Mouse (Mus musculus) embryonic facial prominence, embryonic 11.5 days (tissue): ENCODE measurements around the gene Pgap3. TPM values are rescaled to one million over a fixed set of nuclear protein-coding genes. Genes with fewer than 3 reads are reported as not detected.
A peak's percentile ranks its signal among the peaks of the same experiment; 100 is the strongest.

Experiments used
- ATAC-seq: fragments of 200-750 bp; cut with Nextera tagmentation; replicated peaks from 2 replicates; pipeline ENCODE4 v1.8.0; 2017; ENCODE audit warnings: low read depth; ENCODE audit not compliant: insufficient number of reproducible peaks, low FRiP score, low TSS enrichment
- DNase-seq: peaks from one replicate; pipeline ENCODE4 v3.0.0-alpha.2; 2015; ENCODE audit warnings: low spot score
- H3K27ac ChIP-seq: fragments of 300-500 bp; sonication (generic); replicated peaks from 2 replicates; pipeline ENCODE4 v1.5.1; 2014; ENCODE audit warnings: mild to moderate bottlenecking, low read depth, low read length, control low read depth
- H3K27me3 ChIP-seq: fragments of 300-500 bp; sonication (generic); 2 replicates; pipeline ENCODE4 v1.6.1; 2014; ENCODE audit warnings: mild to moderate bottlenecking, low read length, moderate library complexity, mixed read lengths; ENCODE audit not compliant: control insufficient read depth, insufficient read depth
- H3K36me3 ChIP-seq: fragments of 300-500 bp; sonication (generic); replicated peaks from 2 replicates; pipeline ENCODE4 v1.6.1; 2014; ENCODE audit warnings: low read depth, mild to moderate bottlenecking, low read length, moderate library complexity, mixed read lengths; ENCODE audit not compliant: control insufficient read depth, insufficient read depth
- H3K4me1 ChIP-seq: fragments of 300-500 bp; sonication (generic); 2 replicates; pipeline ENCODE4 v1.6.1; 2014; ENCODE audit warnings: low read length, mixed read lengths; ENCODE audit not compliant: control insufficient read depth, insufficient read depth
- H3K4me2 ChIP-seq: fragments of 300-500 bp; sonication (generic); 2 replicates; pipeline ENCODE4 v1.6.1; 2014; ENCODE audit warnings: low read depth, mild to moderate bottlenecking, control low read depth, low read length, moderate library complexity
- H3K4me3 ChIP-seq: fragments of 300-500 bp; sonication (generic); 2 replicates; pipeline ENCODE4 v1.5.1; 2014; ENCODE audit warnings: low read depth, low read length, control low read depth
- H3K9ac ChIP-seq: fragments of 300-500 bp; sonication (generic); replicated peaks from 2 replicates; pipeline ENCODE4 v1.6.1; 2014; ENCODE audit warnings: mild to moderate bottlenecking, control low read depth, low read length
- H3K9me3 ChIP-seq: fragments of 300-500 bp; sonication (generic); replicated peaks from 2 replicates; pipeline ENCODE4 v1.6.1; 2016; ENCODE audit warnings: mild to moderate bottlenecking, low read length, inconsistent platforms, mixed read lengths; ENCODE audit not compliant: control insufficient read depth
- WGBS: fragments of 180-500 bp; shearing (Covaris S2); extraction: QIAGEN DNeasy Blood & Tissue Kit; methylation state at CpG from one replicate; pipeline ENCODE4 v1.1.7; 2014; 5-methylcytosine and 5-hydroxymethylcytosine counted together
- polyA plus RNA-seq: library from polyadenylated mRNA; unstranded; fragments of >200 nt; fragmentation: Nextera tagmentation; extraction: Ambion mirVana; gene quantifications from 2 replicates; pipeline ENCODE4 v1.2.1, GENCODE M21; 2014

Pgap3 gene
- polyA plus RNA-seq, 1 experiment from 2014 or later = 6.5 TPM

GRCm38 (mm10) chr11:98392645-98393044 lies 7.6 kb downstream of the Pgap3 start:
- H3K9ac ChIP-seq = no peak overlapping the region; the same call in 1 of the 2 replicates

GRCm38 (mm10) chr11:98392034-98392433 lies 8.3 kb downstream of the Pgap3 start:
- Histone ChIP-seq H3K4me2 (no peak overlapping the region), H3K36me3 (no peaks in the 10 kb centered on the region), H3K27ac (no peak overlapping the region), H3K9me3 (no peaks in the 10 kb centered on the region), H3K4me1 (no peaks in the 10 kb centered on the region), H3K9ac (no peak overlapping the region), H3K4me3 (no peak overlapping the region), H3K27me3 (peaks cover 18% of the 10 kb centered on the region)
- ATAC-seq (no peak), DNase-seq (no peak)
- 11% methylated on average over 7 of the region's 8 CpGs for WGBS

More at GRCm38 (mm10) chr11:98392645-98393044, 7.6 kb downstream of the Pgap3 start:
- H3K27me3 ChIP-seq = peaks cover 12% of the 10 kb centered on the region
- H3K4me1 ChIP-seq = no peaks in the 10 kb centered on the region
- ATAC-seq (no peak), DNase-seq (no peak)
- H3K4me3 ChIP-seq = no peak overlapping the region
- H3K36me3 ChIP-seq = no peaks in the 10 kb centered on the region
- no peaks in the 10 kb centered on the region for H3K9me3 ChIP-seq
- H3K4me2 ChIP-seq = no peak overlapping the region
- 35% methylated on average over 3 of the region's 4 CpGs for WGBS
- no peak overlapping the region for H3K27ac ChIP-seq

DNA sequence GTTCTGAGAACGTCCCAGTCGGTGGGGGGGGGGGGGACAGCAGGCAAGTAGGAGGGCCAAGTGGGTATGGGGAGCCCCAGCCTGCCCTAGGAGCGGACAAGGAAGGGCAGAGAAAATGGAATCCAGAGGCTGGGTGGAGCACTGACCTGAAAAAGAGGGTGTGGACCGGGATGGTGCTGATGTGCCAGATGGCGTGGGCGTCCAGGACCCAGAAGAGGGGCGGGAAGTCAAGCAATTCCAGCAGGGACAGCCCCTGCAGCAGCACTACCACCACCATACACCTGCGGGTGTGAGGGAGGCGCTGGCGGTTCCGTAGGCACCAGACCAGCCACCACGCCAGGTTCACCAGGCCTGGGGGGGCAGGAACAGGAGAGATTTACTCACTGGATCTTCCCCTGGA lies 10.1 kb downstream of the Pgap3 start:
- no peak for DNase-seq

DNA sequence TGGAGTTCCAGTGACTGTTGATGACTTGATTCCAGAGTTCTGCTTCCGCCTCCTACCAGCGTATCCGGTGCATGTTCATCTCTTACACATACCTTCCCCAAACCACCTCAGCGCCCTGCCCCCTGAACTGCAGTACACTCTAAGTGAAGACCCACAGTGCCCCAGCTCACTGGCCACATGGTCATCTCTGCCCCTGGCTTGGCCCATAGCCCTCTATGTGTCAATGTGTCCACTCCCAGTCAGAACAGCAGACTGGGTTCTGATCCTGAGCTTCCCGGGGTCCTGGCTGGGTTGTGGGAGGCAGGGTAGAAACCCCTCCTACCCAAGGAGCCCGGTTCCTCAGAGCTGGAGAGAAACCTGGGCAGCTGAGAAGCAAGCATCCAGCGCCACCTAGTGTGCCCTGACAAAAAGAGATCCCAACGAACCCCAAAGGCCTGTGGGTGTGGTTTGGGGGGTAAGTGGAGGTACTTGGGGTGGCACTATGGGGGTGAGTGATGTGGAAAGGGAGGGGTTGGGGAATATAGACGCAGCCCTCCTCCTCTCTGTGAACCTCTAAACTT lies 11.0 kb downstream of the Pgap3 start:
- Histone ChIP-seq H3K9me3 (no peaks in the 10 kb centered on the region), H3K4me3 (no peak overlapping the region), H3K36me3 (no peaks in the 10 kb centered on the region), H3K4me2 (no peak overlapping the region), H3K27ac (no peak overlapping the region), H3K9ac (no peak overlapping the region; the same call in 1 of the 2 replicates), H3K27me3 (peaks cover 32% of the 10 kb centered on the region), H3K4me1 (no peaks in the 10 kb centered on the region; the same call in 1 of the 2 replicates)
- ATAC-seq = no peak
- 19% methylated on average over 9 of the region's 9 CpGs for WGBS
- DNase-seq = peak; percentile 67

More for the DNA sequence above, 10.1 kb downstream of the Pgap3 start:
- H3K36me3 ChIP-seq = no peaks in the 10 kb centered on the region
- ATAC-seq = no peak
- no peak overlapping the region for H3K27ac ChIP-seq
- H3K9ac ChIP-seq = no peak overlapping the region
- H3K4me1 ChIP-seq = no peaks in the 10 kb centered on the region; the same call in 1 of the 2 replicates
- H3K4me2 ChIP-seq = no peak overlapping the region
- H3K9me3 ChIP-seq = no peaks in the 10 kb centered on the region
- WGBS = 74% methylated on average over 12 of the region's 12 CpGs
- peaks cover 31% of the 10 kb centered on the region for H3K27me3 ChIP-seq
- no peak overlapping the region for H3K4me3 ChIP-seq

DNA sequence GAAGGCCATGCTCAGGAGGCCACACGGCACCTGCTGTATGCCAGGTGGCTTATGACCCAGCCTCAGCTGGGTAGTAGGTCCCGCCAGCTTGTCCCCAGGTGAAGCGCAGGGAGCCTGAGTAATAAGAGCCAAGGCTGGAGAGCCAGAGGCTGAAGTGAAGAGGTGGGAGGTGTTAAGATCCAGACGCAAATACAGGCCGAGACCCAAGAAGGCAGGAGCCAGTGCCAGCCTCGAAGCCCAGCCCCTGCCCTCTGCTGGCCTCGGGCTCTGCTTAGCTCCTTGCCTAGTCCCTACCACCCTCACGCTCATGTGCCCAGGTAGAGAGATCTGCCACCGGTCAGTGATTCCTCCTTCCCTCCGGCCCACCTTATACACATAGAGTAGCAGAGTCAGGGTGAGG lies 12.0 kb downstream of the Pgap3 start:
- Histone ChIP-seq H3K9ac (no peak overlapping the region), H3K9me3 (no peaks in the 10 kb centered on the region), H3K36me3 (no peaks in the 10 kb centered on the region), H3K27me3 (peaks cover 33% of the 10 kb centered on the region), H3K27ac (no peak overlapping the region), H3K4me2 (no peak overlapping the region), H3K4me1 (no peaks in the 10 kb centered on the region; the same call in 1 of the 2 replicates), H3K4me3 (no peak overlapping the region)
- WGBS = 79% methylated on average over 10 of the region's 10 CpGs
- ATAC-seq = no peak
- DNase-seq = no peak

GRCm38 (mm10) chr11:98387056-98387577 lies 13.2 kb downstream of the Pgap3 start:
- DNase-seq (no peak), ATAC-seq (no peak)
- Histone ChIP-seq H3K4me3 (no peak overlapping the region), H3K9ac (no peak overlapping the region), H3K27me3 (peaks cover 33% of the 10 kb centered on the region), H3K9me3 (no peaks in the 10 kb centered on the region), H3K36me3 (no peaks in the 10 kb centered on the region), H3K4me1 (no peaks in the 10 kb centered on the region; the same call in 1 of the 2 replicates), H3K27ac (no peak overlapping the region), H3K4me2 (no peak overlapping the region)
- 46% methylated on average over 14 of the region's 14 CpGs for WGBS

- Histone ChIP-seq H3K4me2 (0 out of 2 replicates have a peak overlapping the region, but pooled peaks have one; percentile 16), H3K36me3 (no peaks in the 10 kb centered on the region), H3K4me3 (no peak overlapping the region), H3K9ac (no peak overlapping the region; the same call in 1 of the 2 replicates), H3K4me1 (no peaks in the 10 kb centered on the region; the same call in 1 of the 2 replicates), H3K27me3 (peaks cover 33% of the 10 kb centered on the region), H3K9me3 (no peaks in the 10 kb centered on the region), H3K27ac (no peak overlapping the region)
- peak; percentile 10 for DNase-seq
- 13% methylated on average over 24 of the region's 24 CpGs for WGBS
- no peak for ATAC-seq
Measured at GRCm38 (mm10) chr11:98386596-98386995, 13.7 kb downstream of the Pgap3 start.
